Mouse (Mus musculus) cerebellum, adult 11 months (tissue): ENCODE data around the gene Fyttd1.

Experiments
- DNase-seq: peaks from one replicate; pipeline ENCODE4 v3.0.0; 2022

Fyttd1 gene

GRCm38 (mm10) chr16:32945379-32945778, 68.1 kb downstream of the Fyttd1 start:
- no peak for DNase-seq

GRCm38 (mm10) chr16:32948016-32948415, 70.7 kb downstream of the Fyttd1 start:
- DNase-seq, result no peak

GRCm38 (mm10) chr16:32948656-32949055, 71.4 kb downstream of the Fyttd1 start:
- no peak for DNase-seq

- DNase-seq, result no peak
These were observed 72.0 kb downstream of the Fyttd1 start for GRCm38 (mm10) chr16:32949281-32949680.

- no peak for DNase-seq
These were observed 73.8 kb downstream of the Fyttd1 start for GRCm38 (mm10) chr16:32951074-32951473.

- no peak for DNase-seq
These were observed 76.5 kb downstream of the Fyttd1 start for GRCm38 (mm10) chr16:32953806-32954205.

- DNase-seq, result no peak
These were observed 77.0 kb downstream of the Fyttd1 start for GRCm38 (mm10) chr16:32954304-32954703.

- no peak for DNase-seq
These were observed 79.6 kb downstream of the Fyttd1 start for GRCm38 (mm10) chr16:32956889-32957288.
